Mouse (Mus musculus) erythroblast, embryonic 14.5 days (primary cell): ENCODE data around the gene Ifit1bl1. TPM values are rescaled to one million over a fixed set of nuclear protein-coding genes. Genes with fewer than 3 reads are reported as not detected.
"Not testable (repeated sequence)": the region's sequence is repeated elsewhere in the genome, so short reads cannot be mapped to it uniquely, and the experiment has no call there.

Source experiments
- H3K27me3 ChIP-seq: 2 replicates; pipeline ENCODE4 v1.6.1; 2012; ENCODE audit warnings: inconsistent platforms; ENCODE audit not compliant: control insufficient read depth
- H3K36me3 ChIP-seq: 2 replicates; pipeline ENCODE4 v1.6.1; 2012; ENCODE audit warnings: mild to moderate bottlenecking, inconsistent platforms; ENCODE audit not compliant: control insufficient read depth
- H3K4me1 ChIP-seq: 2 replicates; pipeline ENCODE4 v1.6.1; 2012; ENCODE audit warnings: inconsistent platforms; ENCODE audit not compliant: control insufficient read depth
- H3K4me3 ChIP-seq: replicated peaks from 2 replicates; pipeline ENCODE3; 2012; ENCODE audit warnings: moderate library complexity, mild to moderate bottlenecking, inconsistent platforms
- H3K9me3 ChIP-seq: 2 replicates; pipeline ENCODE4 v1.6.1; 2012; ENCODE audit warnings: low read length, inconsistent platforms, mixed read lengths; ENCODE audit not compliant: control insufficient read depth
- GATA1 ChIP-seq: IDR thresholded peaks from 2 replicates; pipeline ENCODE4 v1.6.1; 2012; ENCODE audit warnings: low read length, inconsistent platforms, mixed read lengths
- TAL1 ChIP-seq: IDR thresholded peaks from 3 replicates; pipeline ENCODE4 v1.6.1; 2012; ENCODE audit warnings: low read length, inconsistent platforms, mixed read lengths
- polyA plus RNA-seq: library from polyadenylated mRNA; stranded (reverse); fragments of >175 nt; gene quantifications from 2 replicates; pipeline ENCODE4 v1.2.3, GENCODE M21; 2012

Gene Ifit1bl1
- polyA plus RNA-seq, 1 experiment = 0.01 TPM

DNA sequence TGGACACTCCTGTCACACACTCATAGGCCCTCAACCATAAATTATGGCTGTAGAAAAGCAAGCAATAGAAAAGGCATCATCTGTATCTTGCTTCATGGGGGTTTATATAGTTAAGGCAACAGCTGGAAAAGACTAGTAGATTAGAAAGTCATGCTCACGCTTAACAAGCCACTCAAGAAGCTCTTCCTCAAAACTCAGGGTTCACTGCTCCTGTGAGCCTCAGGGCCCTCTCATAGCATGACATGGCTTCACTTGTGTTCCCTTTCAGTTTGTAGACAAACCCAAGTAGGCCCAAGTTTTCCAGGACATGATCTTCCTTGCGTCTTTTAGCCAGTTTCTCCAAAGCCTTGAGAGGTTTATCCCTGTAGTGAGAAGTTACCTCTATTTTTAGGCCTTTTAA, 8.3 kb downstream of the Ifit1bl1 start:
- Histone ChIP-seq H3K9me3 (no peaks in the 10 kb centered on the region), H3K4me3 (no peak overlapping the region), H3K36me3 (no peaks in the 10 kb centered on the region), H3K4me1 (no peaks in the 10 kb centered on the region), H3K27me3 (no peaks in the 10 kb centered on the region)
- TF ChIP-seq GATA1 (no peak), TAL1 (no peak)

DNA sequence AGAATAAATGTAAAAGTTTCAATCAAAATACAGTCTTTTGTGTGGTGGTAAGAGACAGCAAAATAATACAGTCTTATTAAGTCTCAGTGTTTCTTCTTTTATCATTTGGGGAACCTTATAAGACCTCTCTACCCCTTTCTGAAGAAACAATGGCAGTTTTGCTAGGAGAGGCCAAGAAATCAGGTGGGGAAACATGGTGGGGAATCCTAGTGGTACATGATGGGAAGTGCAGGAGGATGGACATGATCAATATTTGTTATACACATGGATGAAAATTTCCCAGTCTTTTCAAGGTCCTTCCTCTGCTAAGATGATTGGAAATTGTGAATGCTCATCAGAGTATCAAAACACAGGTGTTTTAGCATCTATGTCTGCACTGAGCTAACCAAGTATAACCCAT, 12.8 kb downstream of the Ifit1bl1 start:
- TF ChIP-seq GATA1 = no peak
- no peak for TF ChIP-seq TAL1
- Histone ChIP-seq H3K4me1 (no peaks in the 10 kb centered on the region), H3K36me3 (no peaks in the 10 kb centered on the region), H3K4me3 (no peak overlapping the region), H3K27me3 (no peaks in the 10 kb centered on the region), H3K9me3 (no peaks in the 10 kb centered on the region)

DNA sequence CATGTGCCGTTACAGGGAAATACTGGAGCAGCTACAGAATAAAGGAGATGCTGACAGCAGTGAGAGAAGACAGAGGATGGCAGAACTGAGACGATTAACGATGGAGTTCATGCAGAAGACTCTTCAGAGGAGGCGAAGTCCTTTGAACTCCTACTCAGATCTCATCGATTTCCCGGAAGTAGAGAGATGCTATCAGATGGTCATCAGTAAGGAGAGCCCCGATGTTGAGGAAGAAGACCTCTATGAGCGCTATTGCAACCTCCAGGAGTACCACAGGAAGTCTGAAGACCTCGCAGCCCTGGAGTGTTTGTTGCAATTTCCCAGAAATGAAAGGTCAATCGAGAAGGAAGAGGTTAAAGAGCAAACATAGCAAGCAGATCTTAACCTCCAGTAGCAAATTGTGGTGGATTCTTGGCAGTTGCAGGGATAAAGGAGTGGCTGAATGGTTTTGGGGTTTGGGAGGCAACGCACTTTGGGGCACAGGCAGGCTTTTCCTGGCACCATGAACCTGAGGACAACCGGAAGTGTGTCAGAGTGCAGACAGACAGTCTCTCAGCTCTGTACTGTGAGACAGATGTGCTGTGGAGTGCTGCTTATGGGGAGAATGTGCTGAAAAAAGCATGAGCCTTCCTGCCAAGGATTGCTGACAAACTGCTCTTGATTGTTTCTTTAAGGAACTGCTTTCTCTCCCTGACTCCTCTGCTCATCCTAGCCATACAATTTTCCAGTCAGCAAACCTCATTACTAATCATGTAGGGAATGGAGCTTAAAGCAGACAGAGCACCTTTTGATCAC, 13.7 kb downstream of the Ifit1bl1 start:
- H3K27me3 ChIP-seq, H3K9me3 ChIP-seq: not testable (repeated sequence)

DNA sequence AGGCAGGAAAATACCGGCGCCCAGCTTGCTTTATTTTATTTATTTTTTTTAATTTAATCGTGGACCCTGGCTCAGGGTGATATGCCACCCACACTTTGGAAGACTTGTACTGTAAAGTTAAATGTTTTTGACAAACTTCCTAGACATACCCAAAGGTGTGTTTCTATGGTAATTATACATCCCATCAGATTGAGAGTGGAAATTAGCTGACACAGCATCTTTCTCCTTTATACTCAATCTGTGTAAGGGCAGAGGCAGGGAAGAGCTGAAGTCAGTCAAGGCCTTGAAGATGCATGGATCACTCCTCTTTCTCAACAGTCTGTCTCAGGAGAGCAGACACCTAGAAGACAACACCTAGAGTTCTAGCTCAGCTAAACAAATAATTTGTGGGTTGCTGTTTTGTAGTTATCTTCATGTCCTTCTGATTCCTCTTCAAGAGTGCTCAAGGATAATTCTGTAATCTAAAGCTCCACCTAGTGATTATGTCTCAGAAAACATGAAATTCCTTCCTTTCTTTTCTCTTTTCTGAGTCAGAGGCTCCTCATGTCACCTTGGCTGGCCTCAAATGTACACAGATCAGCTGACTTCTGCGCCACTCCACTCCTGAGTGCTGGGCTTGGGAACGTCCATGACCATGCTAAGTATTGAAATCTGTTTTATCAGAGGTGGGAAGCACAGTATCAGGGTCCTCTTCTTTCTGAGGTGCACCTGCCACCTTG, 15.9 kb downstream of the Ifit1bl1 start:
- not testable (repeated sequence) for H3K4me3 ChIP-seq, H3K4me1 ChIP-seq, H3K27me3 ChIP-seq, H3K36me3 ChIP-seq, H3K9me3 ChIP-seq

More for the DNA sequence above, 13.7 kb downstream of the Ifit1bl1 start:
- not testable (repeated sequence) for H3K36me3 ChIP-seq, H3K4me1 ChIP-seq, H3K4me3 ChIP-seq

DNA sequence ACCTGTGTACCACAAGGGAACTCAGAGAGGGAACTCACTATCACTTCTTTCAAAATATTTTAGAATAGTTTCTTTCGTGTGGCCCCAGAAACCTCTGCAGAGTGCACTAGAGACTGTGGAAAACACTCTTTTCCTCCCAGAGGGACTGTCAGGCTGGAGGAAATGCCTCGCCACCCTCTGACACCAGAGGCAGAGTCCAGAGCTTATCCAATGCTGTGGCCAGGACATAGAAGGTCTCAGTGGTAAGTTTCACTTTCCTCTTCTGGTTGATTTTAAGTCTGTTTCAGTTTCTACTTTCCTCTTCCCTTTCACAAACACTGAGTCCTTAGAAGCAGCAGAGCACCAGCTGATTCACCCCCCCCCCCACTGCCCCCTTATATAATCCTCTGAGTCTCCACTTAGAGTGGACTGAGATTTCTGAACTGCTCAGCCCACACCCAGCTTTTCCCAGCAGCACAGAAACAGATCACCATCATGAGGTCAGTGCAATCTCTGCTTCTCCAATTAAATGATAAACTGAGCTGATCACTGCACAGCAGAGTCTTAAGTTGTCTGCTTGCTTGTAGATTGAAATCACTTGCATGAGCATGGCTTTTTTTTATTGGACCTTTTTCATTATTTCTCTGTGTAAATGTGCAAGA, 18.5 kb downstream of the Ifit1bl1 start, which contains the start of gene Ifit3:
TSS of gene Ifit3 (plus strand) at position 406 of the 641 bp plus-strand sequence.
- not testable (repeated sequence) for H3K36me3 ChIP-seq, H3K4me3 ChIP-seq, H3K4me1 ChIP-seq, H3K27me3 ChIP-seq, H3K9me3 ChIP-seq

DNA sequence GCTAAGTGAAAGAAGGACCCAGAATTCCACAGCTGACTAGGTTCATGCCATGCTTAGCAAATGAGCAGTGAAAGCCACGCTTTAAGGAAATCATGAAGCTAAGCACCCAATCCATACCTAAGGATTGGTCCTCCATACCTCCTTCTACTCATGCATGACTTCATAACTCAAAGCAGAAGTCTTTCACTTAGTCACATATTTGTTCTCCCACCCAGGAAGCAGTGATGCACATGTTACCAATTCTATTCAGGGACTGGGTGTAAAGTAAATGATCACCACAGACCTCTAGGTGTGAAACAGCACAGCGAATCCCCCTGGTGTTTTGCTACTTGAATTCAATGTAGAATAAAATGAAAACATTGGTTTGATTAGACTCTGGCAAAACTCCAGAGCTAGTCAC, 19.1 kb downstream of the Ifit1bl1 start:
- not testable (repeated sequence) for H3K4me3 ChIP-seq, H3K9me3 ChIP-seq, H3K4me1 ChIP-seq, H3K36me3 ChIP-seq, H3K27me3 ChIP-seq

DNA sequence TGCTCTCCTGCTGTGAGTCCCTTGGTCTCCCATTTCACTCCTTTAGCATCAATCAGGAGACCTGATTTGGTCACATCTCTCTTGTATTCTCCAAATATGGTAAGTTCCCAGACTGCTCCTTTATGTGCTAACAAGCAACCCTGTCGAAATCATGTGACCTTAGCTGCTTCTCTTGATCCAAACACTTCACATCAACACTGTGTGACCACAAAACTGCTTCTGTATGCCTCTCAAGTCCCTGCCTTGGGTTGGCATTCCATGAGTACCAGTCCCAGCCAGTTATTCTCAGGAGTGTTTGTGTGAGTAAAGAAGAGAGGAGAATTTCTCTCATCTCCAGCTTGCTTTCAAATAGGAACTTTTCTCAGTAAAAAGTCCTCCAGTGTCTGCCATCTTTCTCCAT, 24.6 kb downstream of the Ifit1bl1 start:
- no peaks in the 10 kb centered on the region for H3K9me3 ChIP-seq
- H3K36me3 ChIP-seq = peaks cover 5% of the 10 kb centered on the region; the same call in 1 of the 2 replicates
- H3K4me3 ChIP-seq = no peak overlapping the region
- H3K4me1 ChIP-seq = no peaks in the 10 kb centered on the region
- no peaks in the 10 kb centered on the region for H3K27me3 ChIP-seq
- TF ChIP-seq TAL1 (no peak), GATA1 (no peak)

DNA sequence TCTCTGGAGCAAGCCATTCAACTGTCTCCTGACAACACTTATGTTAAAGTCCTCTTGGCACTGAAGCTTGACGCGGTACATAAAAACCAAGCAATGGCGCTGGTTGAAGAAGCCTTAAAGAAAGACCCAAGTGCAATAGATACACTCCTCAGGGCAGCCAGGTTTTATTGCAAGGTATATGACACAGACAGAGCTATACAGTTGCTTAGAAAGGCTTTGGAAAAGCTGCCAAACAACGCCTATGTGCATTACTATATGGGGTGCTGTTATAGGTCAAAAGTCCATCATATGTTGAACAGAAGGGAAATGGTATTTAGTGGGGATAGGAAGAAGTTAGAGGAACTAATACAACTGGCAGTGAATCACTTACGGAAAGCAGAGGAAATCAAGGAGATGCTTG, 28.1 kb downstream of the Ifit1bl1 start:
- H3K4me3 ChIP-seq = no peak overlapping the region
- H3K36me3 ChIP-seq = peaks cover 5% of the 10 kb centered on the region; the same call in 1 of the 2 replicates
- no peaks in the 10 kb centered on the region for H3K27me3 ChIP-seq
- H3K9me3 ChIP-seq = no peaks in the 10 kb centered on the region
- H3K4me1 ChIP-seq = no peaks in the 10 kb centered on the region
- TF ChIP-seq TAL1 = no peak
- TF ChIP-seq GATA1 = no peak

DNA sequence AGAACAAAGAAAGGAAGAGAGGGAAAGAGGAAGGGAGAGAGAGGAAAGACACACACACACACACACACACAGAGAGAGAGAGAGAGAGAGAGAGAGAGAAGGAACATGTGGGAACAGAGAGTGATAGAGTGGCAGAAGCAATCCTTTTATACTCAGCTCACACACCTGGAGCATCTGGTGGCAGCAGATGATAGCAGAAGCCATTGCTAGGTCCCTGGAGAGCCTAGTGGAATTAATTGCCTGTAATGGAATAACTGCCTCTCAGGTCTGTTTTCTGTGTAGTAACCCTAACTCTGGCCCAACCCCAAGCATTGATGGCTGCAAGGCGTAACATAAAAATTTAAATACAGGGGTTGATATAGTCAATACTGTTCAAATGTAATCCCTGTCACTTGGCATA, 30.7 kb downstream of the Ifit1bl1 start:
- Histone ChIP-seq H3K9me3 (no peaks in the 10 kb centered on the region), H3K27me3 (no peaks in the 10 kb centered on the region), H3K36me3 (peaks cover 5% of the 10 kb centered on the region; the same call in 1 of the 2 replicates), H3K4me1 (no peaks in the 10 kb centered on the region), H3K4me3 (no peak overlapping the region)
- TF ChIP-seq GATA1 = no peak
- TF ChIP-seq TAL1 = no peak
